Mouse (Mus musculus): Measurements from ENCODE around the gene Naa15. TPM values are rescaled to one million over a fixed set of nuclear protein-coding genes. Genes with fewer than 3 reads are reported as not detected.

Gene Naa15
- 190 TPM for polyA plus RNA-seq (2014; fragmentation: Illumina TruSeq; extraction: RNeasy Lipid Tissue Mini Kit (QIAGEN cat#74804); ENCODE audit: low read depth, low replicate concordance)

DNA sequence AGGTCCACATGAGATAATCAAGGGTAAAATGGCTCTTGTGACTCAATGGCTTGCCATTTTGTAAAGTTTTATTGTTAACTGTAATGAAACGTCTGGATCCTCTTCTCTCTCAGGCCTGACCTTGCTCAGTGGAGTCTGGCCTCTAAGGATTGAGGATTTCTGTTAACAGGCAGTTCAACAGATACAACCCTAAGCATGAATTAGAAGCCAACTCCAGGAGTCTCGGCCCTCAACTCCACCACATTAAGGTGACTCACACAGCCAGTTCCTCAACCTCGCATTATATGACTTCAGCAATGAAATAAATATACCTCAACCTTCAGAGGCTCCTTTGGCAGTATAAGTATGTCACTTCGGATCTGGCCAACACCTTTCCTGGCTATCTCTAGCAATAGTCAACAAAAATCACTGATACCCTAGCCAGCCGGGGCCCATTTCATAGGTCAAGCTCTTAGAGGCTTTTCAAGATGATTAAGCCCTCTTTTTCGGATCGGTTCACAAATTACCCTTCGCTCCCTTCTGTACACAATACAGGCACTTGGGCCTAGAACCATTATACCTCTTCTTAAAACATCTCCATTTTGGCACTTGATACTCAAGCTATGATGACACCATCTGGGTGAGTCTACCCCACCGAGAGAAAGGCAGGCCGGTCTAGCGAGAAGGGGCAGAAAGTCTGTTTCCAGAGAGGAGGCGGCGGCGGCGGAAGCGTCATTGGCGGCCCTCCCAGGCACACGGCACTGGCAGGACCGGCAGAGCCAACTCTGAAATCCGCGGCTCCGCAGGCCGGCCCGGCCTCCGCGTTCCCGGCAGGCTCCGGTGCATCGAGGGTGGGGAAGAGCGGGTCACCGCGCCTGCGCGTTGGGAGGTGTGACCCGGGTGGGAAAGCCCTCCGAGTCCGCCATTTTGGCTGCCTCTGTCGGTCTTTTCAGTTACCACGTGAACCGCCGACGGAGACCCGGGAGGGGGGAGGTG is at the start of gene Naa15:
Naa15 (plus strand) TSS at position 51 of the 975 bp plus-strand sequence.

DNA sequence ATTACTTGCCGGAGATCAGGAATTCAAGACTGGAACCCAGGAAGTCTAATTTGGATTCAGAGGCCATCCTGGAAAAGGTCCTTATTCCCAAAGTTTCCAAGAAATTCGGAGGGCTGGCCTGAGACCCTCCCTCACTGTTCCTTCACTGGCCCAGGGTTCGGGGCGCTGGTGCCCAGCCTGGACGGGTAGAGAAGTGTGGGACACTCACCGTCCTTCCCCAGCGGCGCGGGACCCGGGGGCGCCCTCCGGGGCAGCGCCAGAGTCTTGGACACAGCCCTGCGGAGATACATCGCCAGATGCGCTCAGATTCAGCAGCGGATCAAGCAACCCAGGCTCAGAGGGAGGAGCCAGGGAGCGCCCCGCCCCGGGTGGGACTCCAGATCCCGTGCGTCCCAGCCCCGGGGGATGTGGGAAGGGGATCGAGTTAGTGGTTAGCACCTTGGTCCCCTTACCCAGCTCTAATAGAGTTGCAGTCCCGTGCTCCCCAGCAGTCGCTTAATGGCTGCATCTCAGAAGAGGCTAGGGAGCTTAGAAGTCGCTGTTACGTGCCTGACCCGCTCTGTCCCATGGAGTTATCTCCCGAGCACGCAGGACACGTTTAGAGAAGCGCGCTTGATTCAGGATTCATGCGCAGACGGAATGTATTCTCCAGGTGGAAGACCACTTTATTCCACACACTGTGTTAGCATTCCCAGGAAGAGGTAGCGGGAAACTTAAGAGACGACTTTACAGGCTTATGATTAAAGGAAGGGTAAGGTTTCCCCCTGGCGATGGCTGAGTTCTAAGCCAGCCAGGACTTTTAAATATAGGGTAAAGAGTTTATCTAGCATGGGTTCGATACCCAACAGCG is 18.5 kb upstream of the Naa15 start, which contains the start of gene Mgarp:
Mgarp (minus strand) TSS at position 520 of the 850 bp plus-strand sequence.

DNA sequence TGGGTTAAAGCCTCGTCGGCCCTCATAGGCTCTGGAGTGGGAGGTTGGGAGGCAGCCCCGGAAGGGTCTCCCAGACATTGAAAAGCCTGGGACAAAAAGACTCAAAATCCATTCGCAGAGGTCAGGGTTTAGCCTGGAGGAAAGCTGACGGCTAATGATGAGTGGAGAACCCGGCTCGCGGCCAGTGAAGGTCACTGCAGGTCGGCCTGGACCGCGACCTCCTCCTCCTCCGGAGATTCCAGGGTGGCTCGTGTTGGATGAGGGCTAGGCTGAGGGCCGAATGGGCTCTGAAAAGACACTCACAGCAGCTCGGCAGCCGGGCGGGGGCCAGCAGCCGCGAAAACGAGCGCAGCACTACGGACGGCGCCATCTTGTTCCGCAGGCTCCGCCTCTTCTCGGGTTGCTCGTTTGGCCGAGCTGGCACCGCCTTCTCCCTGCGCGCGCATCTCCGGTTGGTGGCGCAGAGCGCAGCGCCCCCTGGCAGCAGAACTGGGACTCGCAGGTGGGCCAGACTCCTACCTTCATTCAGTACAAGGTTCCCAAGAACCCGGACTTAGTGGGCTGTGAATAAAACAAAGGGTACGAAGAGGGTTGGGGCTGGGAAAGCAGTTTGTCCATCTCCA is 6.3 kb upstream of the Naa15 start, which contains the start of gene Ndufc1:
Ndufc1 (minus strand) TSS at position 428 of the 623 bp plus-strand sequence.

DNA sequence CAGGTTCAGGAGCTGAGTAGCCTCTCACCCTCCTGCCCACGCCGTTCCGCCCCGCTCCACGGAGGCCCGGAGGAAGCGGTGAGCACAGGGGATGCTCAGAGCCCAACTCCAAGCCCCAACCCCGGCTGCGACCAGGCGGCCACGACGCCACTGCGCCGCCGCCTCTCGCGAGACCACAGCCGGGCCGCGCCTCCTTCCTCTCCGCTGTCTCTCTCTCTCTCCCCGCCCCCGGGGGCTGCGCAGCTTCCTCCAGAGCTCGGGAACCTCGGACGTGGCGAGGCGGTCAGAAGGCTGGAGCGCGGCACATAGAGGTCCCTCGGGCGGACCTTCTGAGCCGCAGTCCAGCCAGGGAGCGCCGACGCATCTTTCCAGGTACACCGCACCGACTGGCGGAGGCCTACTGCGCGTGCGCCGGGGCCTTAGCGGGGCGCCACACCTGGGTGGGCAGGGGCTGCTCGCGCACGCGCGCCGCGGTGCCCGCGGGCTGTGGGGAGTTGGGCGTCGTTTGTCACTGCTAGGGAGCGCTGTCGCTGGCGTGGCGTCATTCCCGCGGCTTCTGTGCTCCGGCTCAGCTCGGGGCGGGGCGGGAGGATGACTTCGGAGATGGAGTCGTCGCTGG is 68.9 kb downstream of the Naa15 start, which contains the start of gene Rab33b:
Rab33b (plus strand) TSS at position 180 of the 619 bp plus-strand sequence.

Other genes with a start within 250 kb of the Naa15 start
- 110 TPM for gene Noct, start 190.7 kb upstream of the Naa15 start, polyA plus RNA-seq (2014; fragmentation: Illumina TruSeq; extraction: RNeasy Lipid Tissue Mini Kit (QIAGEN cat#74804); ENCODE audit: low read depth, low replicate concordance)
- 66.0 TPM for gene Elf2, start 74.5 kb upstream of the Naa15 start, polyA plus RNA-seq (2014; fragmentation: Illumina TruSeq; extraction: RNeasy Lipid Tissue Mini Kit (QIAGEN cat#74804); ENCODE audit: low read depth, low replicate concordance)
- 1.2 TPM for gene Mgarp, start 18.4 kb upstream of the Naa15 start, polyA plus RNA-seq (2014; fragmentation: Illumina TruSeq; extraction: RNeasy Lipid Tissue Mini Kit (QIAGEN cat#74804); ENCODE audit: low read depth, low replicate concordance)
- gene Ndufc1, start 6.2 kb upstream of the Naa15 start, polyA plus RNA-seq (2014; fragmentation: Illumina TruSeq; extraction: RNeasy Lipid Tissue Mini Kit (QIAGEN cat#74804); ENCODE audit: low read depth, low replicate concordance), result 451 TPM
- 29.6 TPM for gene Rab33b, start 68.8 kb downstream of the Naa15 start, polyA plus RNA-seq (2014; fragmentation: Illumina TruSeq; extraction: RNeasy Lipid Tissue Mini Kit (QIAGEN cat#74804); ENCODE audit: low read depth, low replicate concordance)
- 66.9 TPM for gene Setd7, start 145.7 kb downstream of the Naa15 start, polyA plus RNA-seq (2014; fragmentation: Illumina TruSeq; extraction: RNeasy Lipid Tissue Mini Kit (QIAGEN cat#74804); ENCODE audit: low read depth, low replicate concordance)
- gene Mgst2, start 245.2 kb downstream of the Naa15 start, polyA plus RNA-seq (2014; fragmentation: Illumina TruSeq; extraction: RNeasy Lipid Tissue Mini Kit (QIAGEN cat#74804); ENCODE audit: low read depth, low replicate concordance), result 217 TPM

Measured in sigmoid colon, adult 10 weeks (tissue).